Mouse (Mus musculus): ENCODE measurements around the gene Cbll1.
A peak's percentile ranks its signal among the peaks of the same experiment; 100 is the strongest.
"Not testable (repeated sequence)": the region's sequence is repeated elsewhere in the genome, so short reads cannot be mapped to it uniquely, and the experiment has no call there.

Cbll1 gene

DNA sequence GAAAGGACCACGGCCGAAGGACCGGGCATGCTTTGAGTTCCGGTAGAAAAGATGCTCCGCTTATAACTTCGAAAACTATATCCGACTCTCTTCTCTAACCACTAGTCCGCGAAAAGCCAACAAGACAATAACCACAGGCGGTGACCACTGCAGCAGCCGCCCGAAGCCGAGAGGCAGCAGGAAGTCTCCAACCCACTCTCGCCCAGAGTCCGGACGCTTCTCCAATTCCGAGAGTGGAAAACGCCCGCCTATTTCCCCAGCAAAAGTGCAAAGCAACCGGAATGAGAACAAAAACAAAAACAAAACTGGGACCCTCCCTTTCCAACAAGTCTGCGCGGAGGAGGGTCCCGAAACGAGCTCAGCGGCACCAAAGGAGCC, 491 bp downstream of the Cbll1 start:
- DNase-seq (ENCODE audit: low spot score in 2 of 2) = no peak

DNA sequence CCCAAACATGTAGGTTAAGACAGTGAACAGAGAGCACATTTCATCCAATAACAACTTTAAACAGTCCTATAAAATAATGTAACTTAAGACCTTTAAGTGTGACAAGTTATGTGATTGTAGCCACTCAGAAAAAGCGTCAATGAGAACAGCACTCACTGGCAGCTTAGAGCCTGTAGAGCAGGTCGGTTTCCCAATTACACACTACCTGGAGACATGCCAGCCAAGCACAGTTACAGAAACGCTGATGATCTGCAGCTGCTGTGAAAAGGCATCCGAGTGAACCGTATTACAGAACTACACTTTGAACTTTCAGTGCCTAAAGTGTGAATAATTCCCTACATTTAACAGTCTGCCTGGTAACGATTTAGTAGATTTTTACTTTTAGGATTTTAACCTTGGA, 13.0 kb downstream of the Cbll1 start:
- DNase-seq (ENCODE audit: low spot score in 2 of 2) = no peak

DNA sequence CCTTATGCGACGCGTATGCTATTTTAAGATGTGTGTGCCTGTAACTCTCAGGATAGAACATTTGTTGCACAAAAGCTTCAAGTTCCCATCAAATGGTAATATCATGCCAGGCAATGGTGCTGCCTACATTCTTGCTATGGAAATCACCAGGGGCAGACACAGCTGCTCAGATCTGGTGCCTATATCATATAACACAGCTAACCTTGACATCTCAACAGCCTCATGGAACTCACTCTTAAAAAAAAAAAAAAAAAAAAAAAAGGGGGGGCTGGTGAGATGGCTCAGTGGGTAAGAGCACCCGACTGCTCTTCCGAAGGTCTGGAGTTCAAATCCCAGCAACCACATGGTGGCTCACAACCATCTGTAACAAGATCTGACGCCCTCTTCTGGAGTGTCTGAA, 21.2 kb downstream of the Cbll1 start:
- not testable (repeated sequence) for DNase-seq (ENCODE audit: low spot score in 2 of 2)

GRCm38 (mm10) chr12:31462615-31463014, 36.8 kb downstream of the Cbll1 start:
- no peak for DNase-seq (ENCODE audit: low spot score in 2 of 2)

DNA sequence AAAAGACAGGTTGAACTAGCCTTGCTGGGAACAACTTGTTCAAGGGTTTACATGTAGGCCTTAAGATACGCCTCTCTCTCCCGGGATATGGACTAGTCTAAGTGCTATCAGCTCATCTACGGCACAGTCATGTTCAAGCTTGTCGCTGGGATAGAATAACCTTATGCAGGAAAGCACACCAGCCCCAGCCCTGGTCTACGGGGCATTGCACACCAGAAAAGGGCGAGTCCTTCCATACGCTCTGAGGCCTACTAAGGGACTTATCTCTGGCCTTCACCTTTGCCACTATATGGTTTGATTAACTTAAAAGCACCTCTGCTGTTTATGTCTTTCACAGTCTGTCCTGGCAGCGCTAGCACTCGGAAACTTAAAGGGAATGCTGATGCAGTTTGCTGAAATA, 38.0 kb downstream of the Cbll1 start:
- DNase-seq (ENCODE audit: low spot score in 2 of 2) = no peak

GRCm38 (mm10) chr12:31460270-31460669, 39.1 kb downstream of the Cbll1 start:
- DNase-seq (ENCODE audit: low spot score in 2 of 2) = not testable (repeated sequence)

GRCm38 (mm10) chr12:31458474-31458873, 40.9 kb downstream of the Cbll1 start:
- DNase-seq (ENCODE audit: low spot score in 2 of 2) = no peak

DNA sequence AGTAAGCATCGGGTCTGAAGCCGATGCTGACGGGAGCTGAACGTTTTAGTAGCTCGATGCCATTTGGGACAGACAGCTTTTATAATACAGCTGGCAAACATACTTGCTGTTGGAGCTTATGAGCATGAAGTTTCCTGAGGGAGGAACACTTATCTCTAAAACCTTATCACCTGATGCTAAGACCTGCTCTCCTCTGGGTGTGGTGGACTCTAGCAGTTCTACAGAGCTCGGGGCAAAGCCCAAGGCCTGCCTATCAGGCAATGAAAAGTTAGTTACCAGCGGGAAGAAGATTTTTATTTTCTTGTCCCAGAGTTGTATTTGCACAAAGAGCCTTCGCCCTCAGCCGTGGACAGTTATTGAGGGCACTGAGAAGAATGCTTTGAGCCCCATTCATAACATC, 43.1 kb downstream of the Cbll1 start:
- DNase-seq (ENCODE audit: low spot score in 2 of 2) = no peak

- no peak for DNase-seq (ENCODE audit: low spot score in 2 of 2)
These were observed 50.1 kb downstream of the Cbll1 start for GRCm38 (mm10) chr12:31449341-31449740.

GRCm38 (mm10) chr12:31444827-31445226, 54.6 kb downstream of the Cbll1 start:
- DNase-seq (ENCODE audit: low spot score in 2 of 2) = peak in 1 of 2 experiments; percentile 3

DNA sequence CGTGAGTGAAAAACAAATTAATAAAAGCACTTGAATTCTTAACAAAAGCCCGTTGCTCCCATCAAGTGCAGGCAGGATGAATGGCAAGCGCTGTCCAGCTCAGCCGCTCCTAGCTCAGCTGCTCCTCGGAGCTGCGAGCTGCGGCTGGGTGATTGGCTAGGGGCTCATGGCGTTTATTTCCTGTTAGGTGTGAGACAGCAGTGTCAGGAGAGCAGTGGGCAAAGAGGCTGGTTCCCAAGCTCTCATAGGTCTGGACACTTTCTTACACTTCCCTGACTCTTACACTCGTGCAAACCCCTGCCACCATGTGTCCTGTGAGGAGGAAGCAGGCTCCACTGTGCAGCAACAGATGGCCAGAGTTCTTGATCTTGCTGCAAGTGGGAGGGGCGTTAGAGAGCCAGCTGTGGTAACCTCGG, 55.3 kb downstream of the Cbll1 start:
- peak in 1 of 2 experiments; percentile 2 for DNase-seq (ENCODE audit: low spot score in 2 of 2)

DNA sequence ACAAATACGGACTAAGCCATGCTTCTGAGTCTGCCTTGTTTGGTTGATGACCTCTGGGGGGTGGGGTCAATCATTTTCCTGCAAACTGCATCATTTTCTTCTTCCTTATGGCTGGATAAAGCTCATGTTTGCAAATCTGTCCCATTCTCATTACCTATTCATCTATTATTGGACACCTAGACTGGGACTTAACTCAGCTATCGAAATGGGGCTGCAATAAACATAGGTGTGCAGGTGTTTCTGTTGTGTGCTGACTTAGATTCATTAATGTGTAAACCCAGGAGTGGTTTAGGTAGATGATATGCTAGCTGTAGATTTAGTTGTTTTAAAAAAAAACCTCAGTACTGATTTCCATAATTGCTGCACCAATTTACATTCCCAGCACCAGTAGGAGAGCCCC, 59.8 kb downstream of the Cbll1 start:
- no peak for DNase-seq (ENCODE audit: low spot score in 2 of 2)

DNA sequence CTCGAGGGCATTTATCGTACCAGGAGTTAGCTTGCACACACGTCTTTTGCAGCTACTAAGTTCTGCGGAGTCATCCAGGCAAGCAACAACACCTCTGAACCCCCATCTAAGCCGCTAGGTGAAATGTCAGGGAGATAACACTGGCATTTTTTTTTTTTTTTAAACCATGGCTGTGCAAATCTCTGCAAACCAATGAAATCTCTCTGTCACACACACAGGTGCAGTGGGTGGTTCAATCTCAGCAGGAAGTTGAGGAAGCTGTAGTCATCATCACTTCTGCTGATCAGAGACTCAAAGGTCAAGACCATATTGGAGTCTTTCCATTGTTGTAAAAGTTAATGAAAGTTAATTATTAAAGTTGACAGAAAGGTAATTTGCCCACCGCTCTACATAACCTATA, 61.6 kb downstream of the Cbll1 start:
- DNase-seq (ENCODE audit: low spot score in 2 of 2) = no peak

Data from cerebellum, postnatal 4 days (tissue).